Mouse (Mus musculus): Measurements from ENCODE around the gene Slc8a1. TPM values are rescaled to one million over a fixed set of nuclear protein-coding genes. Genes with fewer than 3 reads are reported as not detected.

Gene Slc8a1
- total and polyA plus RNA-seq, 3 experiments = not detected

DNA sequence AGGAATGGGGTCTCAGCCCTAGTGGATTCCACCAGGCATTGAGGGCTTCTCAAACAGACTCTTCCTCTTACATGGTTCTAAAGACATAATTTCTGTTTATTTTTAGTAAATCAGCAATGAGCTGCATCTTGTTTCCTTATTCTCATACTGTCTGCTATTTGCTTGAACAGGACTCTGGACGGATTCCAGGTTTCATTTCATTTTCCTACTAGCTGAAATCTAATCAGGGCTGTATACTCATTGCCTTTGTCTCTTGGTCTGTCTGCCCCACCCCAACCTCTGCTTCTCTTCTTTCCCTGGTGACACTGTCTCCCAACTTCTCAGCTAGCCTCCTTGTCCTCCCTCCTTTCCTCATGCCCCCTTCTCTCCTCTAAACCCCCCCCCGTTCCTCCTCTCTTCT is 101.4 kb downstream of the Slc8a1 start:
- no peak for DNase-seq (ENCODE audit: extremely low read depth)
- in situ Hi-C loops (cut with MboI; ENCODE audit: low pct_ligation_motif_present, low pct_unique_long_range_greater_than_20kb, low sequenced_read_pairs) = no loop called here
- TF ChIP-seq SIN3A (IDR thresholded peaks at IDR 0.05; ENCODE audit: low read length) (no peak), BHLHE40 (IDR thresholded peaks at IDR 0.05; ENCODE audit: low read depth, low read length) (no peak), E2F4 (IDR thresholded peaks at IDR 0.05; ENCODE audit: insufficient replicate concordance, low read depth, low read length) (no peak), IRF4 (IDR thresholded peaks at IDR 0.05; ENCODE audit: low read depth, low read length) (no peak), GABPA (IDR thresholded peaks at IDR 0.05; ENCODE audit: insufficient replicate concordance, low read depth, low read length) (no peak), PAX5 (IDR thresholded peaks at IDR 0.05; ENCODE audit: low read length) (no peak), MEF2A (IDR thresholded peaks at IDR 0.05; ENCODE audit: borderline replicate concordance, low read depth, low read length) (no peak), ZC3H11A (IDR thresholded peaks at IDR 0.05; ENCODE audit: low read depth, low read length) (no peak), USF2 (conservative IDR thresholded peaks at IDR 0.05; ENCODE audit: low read depth, low read length) (no peak), TCF12 (IDR thresholded peaks at IDR 0.05; ENCODE audit: low read depth, low read length) (no peak), POLR2A (IDR thresholded peaks at IDR 0.05; ENCODE audit: low read depth, low read length) (no peak), CTCF (conservative IDR thresholded peaks at IDR 0.05 in 1 of 2, IDR thresholded peaks at IDR 0.05 in 1 of 2; ENCODE audit: low read depth in 2 of 2, low read length in 2 of 2) (no peak)

DNA sequence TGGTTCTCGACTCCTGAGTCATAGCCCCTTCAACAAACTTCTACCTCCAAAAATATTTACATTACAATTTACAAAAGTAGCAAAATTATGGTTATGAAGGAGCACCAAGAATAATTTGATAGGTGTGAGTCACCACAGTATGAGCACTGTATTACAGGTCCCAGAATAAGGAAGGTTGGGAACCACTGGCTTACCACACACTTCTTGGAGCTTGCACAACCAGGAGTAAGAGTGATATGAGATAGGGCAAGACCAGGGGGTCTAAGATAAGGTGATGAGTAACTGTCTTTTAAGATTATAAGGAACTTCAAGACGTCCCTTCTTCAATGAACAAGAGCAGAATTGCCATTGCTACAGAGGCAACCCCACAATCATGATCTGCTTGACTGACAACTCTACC is 107.7 kb downstream of the Slc8a1 start:
- Histone ChIP-seq H3K27ac (ENCODE audit: insufficient read depth, low read depth) (no peak overlapping the region), H3K9me3 (replicated peaks; ENCODE audit: low read length) (peaks cover 25% of the 10 kb centered on the region), H3K9ac (ENCODE audit: insufficient read depth, low read depth) (no peak overlapping the region), H3K4me2 (ENCODE audit: insufficient read depth, low read depth, poor library complexity, severe bottlenecking) (no peak overlapping the region), H3K36me3 (replicated peaks in 1 of 2; ENCODE audit: control insufficient read depth in 1 of 2, insufficient read depth in 1 of 2, low read length in 1 of 2) (no peaks in the 10 kb centered on the region), H3K27me3 (replicated peaks) (no peaks in the 10 kb centered on the region), H3K4me3 (replicated peaks in 1 of 3; ENCODE audit: low read depth in 2 of 3, low read length in 2 of 3, poor library complexity in 1 of 3) (no peak overlapping the region), H3K4me1 (ENCODE audit: control insufficient read depth in 1 of 2, insufficient read depth in 2 of 2) (no peaks in the 10 kb centered on the region), H3K79me2 (replicated peaks; ENCODE audit: control insufficient read depth, extremely low read depth, insufficient read depth, poor library complexity, severe bottlenecking) (no peaks in the 10 kb centered on the region)
- no peak for DNase-seq (ENCODE audit: extremely low read depth)
- dilution Hi-C loops (cut with MboI; ENCODE audit: extremely low pct_ligation_motif_present, extremely low pct_unique_long_range_greater_than_20kb, low sequenced_read_pairs) (no loop called here), in situ Hi-C loops (cut with MboI; ENCODE audit: low pct_ligation_motif_present, low pct_unique_long_range_greater_than_20kb, low sequenced_read_pairs) (no loop called here)
- no peak for TF ChIP-seq USF2 (conservative IDR thresholded peaks at IDR 0.05; ENCODE audit: low read depth, low read length)
- no peak for TF ChIP-seq MAFK (IDR thresholded peaks at IDR 0.05; ENCODE audit: insufficient replicate concordance, low read length)
- no peak for TF ChIP-seq BHLHE40 (IDR thresholded peaks at IDR 0.05; ENCODE audit: low read depth, low read length)
- TF ChIP-seq CHD1 (IDR thresholded peaks at IDR 0.05; ENCODE audit: low read depth, low read length) = no peak
- TF ChIP-seq PAX5 (IDR thresholded peaks at IDR 0.05; ENCODE audit: low read length) = no peak
- TF ChIP-seq ZC3H11A (IDR thresholded peaks at IDR 0.05; ENCODE audit: low read depth, low read length) = no peak
- no peak for TF ChIP-seq NRF1 (IDR thresholded peaks at IDR 0.05; ENCODE audit: low read depth, low read length)
- TF ChIP-seq MEF2A (IDR thresholded peaks at IDR 0.05; ENCODE audit: borderline replicate concordance, low read depth, low read length) = no peak
- no peak for TF ChIP-seq JUN (IDR thresholded peaks at IDR 0.05; ENCODE audit: insufficient read depth, low read depth, low read length)
- TF ChIP-seq CTCF (conservative IDR thresholded peaks at IDR 0.05 in 1 of 2, IDR thresholded peaks at IDR 0.05 in 1 of 2; ENCODE audit: low read depth in 2 of 2, low read length in 2 of 2) = no peak

More for the DNA sequence above, 101.4 kb downstream of the Slc8a1 start:
- Histone ChIP-seq H3K36me3 (replicated peaks in 1 of 2; ENCODE audit: control insufficient read depth in 1 of 2, insufficient read depth in 1 of 2, low read length in 1 of 2) (no peaks in the 10 kb centered on the region), H3K9ac (ENCODE audit: insufficient read depth, low read depth) (no peak overlapping the region), H3K4me2 (ENCODE audit: insufficient read depth, low read depth, poor library complexity, severe bottlenecking) (no peak overlapping the region), H3K27me3 (replicated peaks) (no peaks in the 10 kb centered on the region), H3K79me2 (replicated peaks; ENCODE audit: control insufficient read depth, extremely low read depth, insufficient read depth, poor library complexity, severe bottlenecking) (no peaks in the 10 kb centered on the region), H3K4me1 (ENCODE audit: control insufficient read depth in 1 of 2, insufficient read depth in 2 of 2) (no peaks in the 10 kb centered on the region), H3K9me3 (replicated peaks; ENCODE audit: low read length) (peaks cover 46% of the 10 kb centered on the region), H3K4me3 (replicated peaks in 1 of 3; ENCODE audit: low read depth in 2 of 3, low read length in 2 of 3, poor library complexity in 1 of 3) (no peak overlapping the region), H3K27ac (ENCODE audit: insufficient read depth, low read depth) (no peak overlapping the region)
- dilution Hi-C loops (cut with MboI; ENCODE audit: extremely low pct_ligation_motif_present, extremely low pct_unique_long_range_greater_than_20kb, low sequenced_read_pairs) = no loop called here
